Mouse (Mus musculus) G1E (cell line): ENCODE results near the gene Zfp853. TPM values are rescaled to one million over a fixed set of nuclear protein-coding genes. Genes with fewer than 3 reads are reported as not detected.
A peak's percentile ranks its signal among the peaks of the same experiment; 100 is the strongest.

Experiments used
- ATAC-seq: 2 replicates; pipeline ENCODE4 v1.8.0; 2016; ENCODE audit warnings: mild to moderate bottlenecking; ENCODE audit not compliant: insufficient number of reproducible peaks, poor library complexity, low FRiP score, severe bottlenecking; ENCODE audit errors: extremely low read depth
- DNase-seq: peaks from one replicate; pipeline ENCODE4 v3.0.0; 2012; ENCODE audit warnings: low spot score
- H3K27me3 ChIP-seq: 2 replicates; pipeline ENCODE4 v1.6.1; 2012; ENCODE audit warnings: mild to moderate bottlenecking, low read length, inconsistent platforms; ENCODE audit not compliant: insufficient read depth
- H3K36me3 ChIP-seq: replicated peaks from 2 replicates; pipeline ENCODE3; 2012; ENCODE audit warnings: mild to moderate bottlenecking, inconsistent platforms
- H3K4me1 ChIP-seq: 2 replicates; pipeline ENCODE4 v1.6.1; 2012; ENCODE audit warnings: low read depth, low read length, inconsistent platforms, mixed read lengths; ENCODE audit not compliant: insufficient read depth
- H3K4me3 ChIP-seq: 2 replicates; pipeline ENCODE4 v1.5.1; 2012; ENCODE audit warnings: low read depth, mild to moderate bottlenecking, inconsistent platforms, low read length, moderate library complexity, mixed read lengths
- H3K9me3 ChIP-seq: replicated peaks from 2 replicates; pipeline ENCODE4 v1.6.1; 2012; ENCODE audit warnings: inconsistent platforms
- CTCF ChIP-seq: IDR thresholded peaks from 2 replicates; pipeline ENCODE4 v1.5.1; 2012; ENCODE audit warnings: low read depth, low read length, inconsistent platforms, mixed read lengths
- GATA1 ChIP-seq: IDR thresholded peaks from 2 replicates; pipeline ENCODE4 v1.6.1; 2012; ENCODE audit warnings: borderline replicate concordance, low read length, inconsistent platforms, mixed read lengths
- GATA2 ChIP-seq: IDR thresholded peaks from 2 replicates; pipeline ENCODE4 v1.6.1; 2012; ENCODE audit warnings: low read depth, low read length, inconsistent platforms, borderline replicate concordance
- POLR2AphosphoS5 ChIP-seq: IDR thresholded peaks from 2 replicates; pipeline ENCODE4 v1.6.1; 2012; ENCODE audit warnings: low read depth, low read length, inconsistent platforms; ENCODE audit not compliant: insufficient replicate concordance
- TAL1 ChIP-seq: conservative IDR thresholded peaks from 2 replicates; pipeline ENCODE4 v1.6.1; 2012; ENCODE audit warnings: low read depth, low read length, inconsistent platforms, mixed read lengths
- polyA plus RNA-seq: library from polyadenylated mRNA; stranded (reverse); fragments of >175 nt; gene quantifications from 2 replicates; pipeline ENCODE4 v1.2.3, GENCODE M21; 2012
- total RNA-seq, 2 experiments: library from RNA; stranded (forward) in 1 of 2; stranded (reverse) in 1 of 2; fragments of 200-1000 nt in 1 of 2; fragments of >200 nt in 1 of 2; fragmentation: Nextera tagmentation in 1 of 2; gene quantifications; 2 replicates each; pipeline ENCODE4 v1.2.3; 2014 to 2017

Gene Zfp853
- total and polyA plus RNA-seq, 3 experiments: 0.03 to 0.11 TPM; not detected in 1

DNA sequence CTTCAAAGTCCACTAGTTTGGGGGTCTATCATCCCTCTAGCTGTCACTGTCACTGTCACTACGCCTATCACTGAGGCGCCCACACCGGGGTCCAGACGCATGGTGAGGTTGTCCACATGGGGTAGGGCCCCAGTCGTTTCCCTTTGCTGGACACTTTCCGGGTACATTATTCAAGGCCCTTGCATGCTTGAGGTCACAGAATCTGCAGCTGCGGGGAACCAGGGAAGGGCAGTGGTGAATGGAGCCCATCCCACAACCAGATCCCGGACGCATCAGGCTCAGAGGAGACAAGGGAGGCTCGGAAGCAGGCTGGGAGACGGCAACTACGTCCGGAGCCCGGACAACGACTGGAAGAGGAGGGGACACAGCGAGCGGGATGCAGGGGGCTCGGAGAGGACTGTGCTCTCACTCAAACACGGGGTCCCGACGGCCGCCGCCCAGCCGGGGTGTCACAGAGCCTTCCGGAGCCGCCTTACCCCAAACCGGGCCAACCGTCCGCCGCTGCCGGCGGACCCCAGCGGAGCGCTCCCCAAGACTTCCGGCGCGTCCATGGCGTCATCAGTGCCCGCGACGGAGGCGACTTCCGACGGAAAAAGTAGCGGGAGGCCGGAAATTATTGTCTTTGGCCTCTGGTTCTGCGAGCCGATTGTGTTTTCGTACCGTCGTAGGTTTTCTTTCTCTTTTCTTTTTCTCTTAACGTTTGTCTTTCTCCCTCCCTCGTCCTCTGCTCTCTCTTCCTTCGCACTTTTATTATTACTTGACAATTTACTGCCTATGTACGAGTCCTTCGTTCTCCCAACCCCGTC is 35.5 kb upstream of the Zfp853 start, which contains the start of gene Zdhhc4:
Gene Zdhhc4, minus strand, starts transcription at position 567 of the 806 bp plus-strand sequence.
- no peak for TF ChIP-seq TAL1
- no peak for TF ChIP-seq CTCF
- TF ChIP-seq GATA1: no peak
- TF ChIP-seq GATA2: no peak
- no peak for TF ChIP-seq POLR2AphosphoS5
- DNase-seq: peak; percentile 87
- H3K27me3 ChIP-seq: no peaks in the 10 kb centered on the region
- ATAC-seq: peak; percentile 65
- H3K4me3 ChIP-seq: peak within 1 kb of the TSS; percentile 92
- H3K36me3 ChIP-seq: peaks cover 51% of the 10 kb centered on the region
- peaks cover 24% of the 10 kb centered on the region for H3K4me1 ChIP-seq
- no peaks in the 10 kb centered on the region for H3K9me3 ChIP-seq

DNA sequence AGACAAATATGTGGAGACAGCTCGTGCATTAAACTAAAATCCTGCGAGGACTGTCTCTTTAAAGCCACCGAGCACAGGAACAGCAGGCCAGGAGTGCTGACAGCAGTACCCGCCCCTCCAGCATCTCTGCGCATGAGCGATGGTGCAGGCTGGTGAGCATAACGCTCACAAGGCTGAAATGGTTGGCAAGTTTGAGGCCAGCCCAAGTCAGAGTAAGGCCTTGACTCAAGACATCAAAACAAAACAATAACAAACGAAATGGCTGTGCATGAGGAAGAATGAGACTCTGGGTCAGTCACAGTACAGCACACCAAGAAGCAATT is 23.8 kb upstream of the Zfp853 start:
- no peak for ATAC-seq
- Histone ChIP-seq H3K36me3 (peaks cover 88% of the 10 kb centered on the region), H3K9me3 (no peaks in the 10 kb centered on the region), H3K4me1 (peaks cover 40% of the 10 kb centered on the region), H3K27me3 (no peaks in the 10 kb centered on the region), H3K4me3 (no peak overlapping the region)
- no peak for DNase-seq
- TF ChIP-seq TAL1: no peak
- TF ChIP-seq POLR2AphosphoS5: no peak
- TF ChIP-seq GATA2: no peak
- no peak for TF ChIP-seq GATA1
- no peak for TF ChIP-seq CTCF

DNA sequence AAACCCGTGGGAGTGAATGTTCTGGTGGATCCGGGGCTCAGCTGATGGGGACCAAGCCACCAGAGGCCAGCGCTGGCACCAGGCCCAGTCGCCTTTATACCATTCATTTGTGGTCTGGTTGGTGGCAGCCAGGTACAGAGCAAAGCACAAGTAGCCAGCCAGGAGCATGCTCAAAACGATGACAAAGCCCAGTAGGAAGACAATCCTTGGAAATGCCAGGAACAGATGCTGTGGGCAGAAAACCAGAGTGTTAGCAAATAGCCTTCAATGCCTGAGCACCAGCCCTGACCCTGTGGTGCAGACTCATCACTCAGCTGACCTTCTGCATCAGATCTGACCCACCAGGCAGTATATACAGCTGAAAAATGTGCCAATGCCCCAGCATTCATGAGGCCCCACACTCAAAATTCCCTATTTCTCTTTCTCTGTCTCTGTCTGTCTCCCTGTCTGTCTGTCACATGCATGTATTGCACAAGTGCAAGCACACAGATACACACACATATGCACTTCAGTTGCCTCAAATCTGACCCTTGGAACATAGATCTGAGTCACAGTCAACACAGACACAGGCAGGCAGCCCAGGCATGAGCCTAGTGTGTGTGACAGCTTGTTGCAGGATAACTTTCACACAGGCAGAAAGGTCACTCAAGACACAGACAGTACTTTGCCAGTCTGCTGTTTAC is 23.3 kb upstream of the Zfp853 start:
- TF ChIP-seq GATA1: no peak
- no peak for TF ChIP-seq CTCF
- TF ChIP-seq TAL1: no peak
- TF ChIP-seq GATA2: no peak
- no peak for TF ChIP-seq POLR2AphosphoS5
- no peaks in the 10 kb centered on the region for H3K9me3 ChIP-seq
- peaks cover 88% of the 10 kb centered on the region for H3K36me3 ChIP-seq
- H3K4me3 ChIP-seq: no peak overlapping the region
- ATAC-seq (no peak), DNase-seq (no peak)
- H3K27me3 ChIP-seq: no peaks in the 10 kb centered on the region
- peaks cover 43% of the 10 kb centered on the region for H3K4me1 ChIP-seq

DNA sequence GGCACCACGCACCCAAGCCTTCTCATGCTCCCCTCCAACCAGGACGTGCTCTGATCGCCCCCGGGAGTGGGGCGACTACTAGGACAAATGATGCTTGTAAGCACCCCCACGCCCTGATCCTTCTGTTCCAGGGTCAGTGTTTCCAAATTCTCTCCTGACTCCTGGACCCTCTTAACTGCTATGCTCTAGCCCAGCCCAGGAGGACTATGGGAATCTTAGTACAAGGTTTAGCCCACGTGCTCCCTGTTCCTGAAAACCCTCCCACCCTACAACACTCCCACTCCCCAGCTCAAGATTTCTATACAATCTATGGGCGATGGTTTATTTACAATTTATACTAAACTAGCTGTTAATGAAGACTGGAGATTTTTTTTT is 22.1 kb upstream of the Zfp853 start:
- DNase-seq (no peak), ATAC-seq (no peak)
- peaks cover 88% of the 10 kb centered on the region for H3K36me3 ChIP-seq
- no peaks in the 10 kb centered on the region for H3K9me3 ChIP-seq
- H3K4me1 ChIP-seq: peaks cover 51% of the 10 kb centered on the region
- peak overlapping the region; percentile 93; the same call in 1 of the 2 replicates for H3K4me3 ChIP-seq
- TF ChIP-seq CTCF (no peak), GATA2 (no peak), TAL1 (no peak), POLR2AphosphoS5 (no peak), GATA1 (no peak)
- no peaks in the 10 kb centered on the region for H3K27me3 ChIP-seq

GRCm38 (mm10) chr5:143314730-143315513 is 21.5 kb upstream of the Zfp853 start, which contains the start of gene E130309D02Rik:
Gene E130309D02Rik, minus strand, starts transcription at chr5:143315360.
- TF ChIP-seq CTCF (peak; percentile 74), TAL1 (no peak), POLR2AphosphoS5 (no peak), GATA1 (no peak), GATA2 (no peak)
- H3K27me3 ChIP-seq: no peaks in the 10 kb centered on the region
- H3K36me3 ChIP-seq: peaks cover 88% of the 10 kb centered on the region
- H3K9me3 ChIP-seq: no peaks in the 10 kb centered on the region
- peak within 1 kb of the TSS; percentile 93 for H3K4me3 ChIP-seq
- peaks cover 51% of the 10 kb centered on the region for H3K4me1 ChIP-seq
- ATAC-seq (peak; percentile 30; the same call in 1 of the 2 replicates), DNase-seq (peak; percentile 83)
